Mouse (Mus musculus): ENCODE measurements around the gene Ppp2r5d. TPM values are rescaled to one million over a fixed set of nuclear protein-coding genes. Genes with fewer than 3 reads are reported as not detected.

Gene Ppp2r5d
- polyA plus RNA-seq, 1 experiment from 2014 or later: 105 TPM

- ATAC-seq (replicated peaks; ENCODE audit: low FRiP score): no peak
- peaks cover 23% of the 10 kb centered on the region for H3K36me3 ChIP-seq
- H3K9me3 ChIP-seq (replicated peaks): no peaks in the 10 kb centered on the region
- 82% methylated on average over 7 of the region's 7 CpGs for WGBS
- no peaks in the 10 kb centered on the region for H3K27me3 ChIP-seq
- H3K27ac ChIP-seq: no peak overlapping the region
- no peak overlapping the region for H3K9ac ChIP-seq
- H3K4me1 ChIP-seq: no peaks in the 10 kb centered on the region
- no peak overlapping the region for H3K4me2 ChIP-seq
- no peak overlapping the region for H3K4me3 ChIP-seq (replicated peaks)
These were observed 30.4 kb upstream of the Ppp2r5d start for GRCm38 (mm10) chr17:46735287-46735686.

- Histone ChIP-seq H3K9me3 (replicated peaks) (no peaks in the 10 kb centered on the region), H3K27me3 (peaks cover 5% of the 10 kb centered on the region), H3K27ac (no peak overlapping the region), H3K4me3 (replicated peaks) (no peak overlapping the region), H3K4me2 (no peak overlapping the region), H3K36me3 (peaks cover 23% of the 10 kb centered on the region), H3K9ac (no peak overlapping the region), H3K4me1 (peaks cover under 1% of the 10 kb centered on the region; the same call in 1 of the 2 replicates)
- no peak for ATAC-seq (replicated peaks; ENCODE audit: low FRiP score)
- WGBS: 98% methylated on average over 3 of the region's 3 CpGs
These were observed 29.1 kb upstream of the Ppp2r5d start for GRCm38 (mm10) chr17:46734055-46734454.

GRCm38 (mm10) chr17:46728904-46729318 lies 24.0 kb upstream of the Ppp2r5d start, which contains the start of gene Gnmt:
TSS of gene Gnmt (minus strand) at chr17:46729168.
- no peaks in the 10 kb centered on the region for H3K9me3 ChIP-seq (replicated peaks)
- WGBS: 15% methylated on average over 24 of the region's 24 CpGs
- peaks cover 7% of the 10 kb centered on the region for H3K4me1 ChIP-seq
- ATAC-seq (replicated peaks; ENCODE audit: low FRiP score): peak; percentile 62; the same call in 1 of the 2 replicates
- H3K36me3 ChIP-seq: peaks cover 24% of the 10 kb centered on the region
- H3K4me3 ChIP-seq (replicated peaks): peak within 1 kb of the TSS; percentile 20
- peaks cover 16% of the 10 kb centered on the region for H3K27me3 ChIP-seq
- no peak within 1 kb of the TSS for H3K27ac ChIP-seq
- peak within 1 kb of the TSS; percentile 52 for H3K4me2 ChIP-seq
- H3K9ac ChIP-seq: no peak within 1 kb of the TSS; the same call in 1 of the 2 replicates

GRCm38 (mm10) chr17:46728496-46728895 lies 23.6 kb upstream of the Ppp2r5d start:
- Histone ChIP-seq H3K36me3 (peaks cover 29% of the 10 kb centered on the region), H3K9ac (no peak overlapping the region), H3K9me3 (replicated peaks) (no peaks in the 10 kb centered on the region), H3K4me1 (peaks cover 7% of the 10 kb centered on the region), H3K27me3 (peaks cover 16% of the 10 kb centered on the region), H3K4me2 (peak overlapping the region; percentile 52), H3K4me3 (replicated peaks) (peak overlapping the region; percentile 20), H3K27ac (no peak overlapping the region)
- 45% methylated on average over 11 of the region's 11 CpGs for WGBS
- ATAC-seq (replicated peaks; ENCODE audit: low FRiP score): 0 out of 2 replicates have a peak, but pooled peaks have one; percentile 23

- Histone ChIP-seq H3K4me3 (replicated peaks) (no peak overlapping the region), H3K4me2 (no peak overlapping the region), H3K36me3 (peaks cover 33% of the 10 kb centered on the region), H3K9me3 (replicated peaks) (no peaks in the 10 kb centered on the region), H3K9ac (no peak overlapping the region), H3K4me1 (peaks cover 7% of the 10 kb centered on the region), H3K27me3 (peaks cover 16% of the 10 kb centered on the region), H3K27ac (no peak overlapping the region)
- 42% methylated on average over 6 of the region's 6 CpGs for WGBS
- no peak for ATAC-seq (replicated peaks; ENCODE audit: low FRiP score)
These were observed 23.1 kb upstream of the Ppp2r5d start for GRCm38 (mm10) chr17:46728021-46728420.

- peaks cover 7% of the 10 kb centered on the region for H3K4me1 ChIP-seq
- WGBS: 85% methylated on average over 11 of the region's 11 CpGs
- ATAC-seq (replicated peaks; ENCODE audit: low FRiP score): no peak
- H3K9ac ChIP-seq: no peak overlapping the region
- no peak overlapping the region for H3K4me3 ChIP-seq (replicated peaks)
- H3K9me3 ChIP-seq (replicated peaks): no peaks in the 10 kb centered on the region
- H3K27me3 ChIP-seq: peaks cover 16% of the 10 kb centered on the region
- peaks cover 39% of the 10 kb centered on the region for H3K36me3 ChIP-seq
- no peak overlapping the region for H3K27ac ChIP-seq
- H3K4me2 ChIP-seq: no peak overlapping the region
These were observed 22.4 kb upstream of the Ppp2r5d start for GRCm38 (mm10) chr17:46727271-46727670.

- no peak for ATAC-seq (replicated peaks; ENCODE audit: low FRiP score)
- H3K27ac ChIP-seq: no peak overlapping the region
- 92% methylated on average over 26 of the region's 26 CpGs for WGBS
These were observed 21.1 kb upstream of the Ppp2r5d start for GRCm38 (mm10) chr17:46725731-46726645.

GRCm38 (mm10) chr17:46725273-46725672 lies 20.4 kb upstream of the Ppp2r5d start:
- Histone ChIP-seq H3K9ac (0 out of 2 replicates have a peak overlapping the region, but pooled peaks have one; percentile 10), H3K36me3 (peaks cover 59% of the 10 kb centered on the region), H3K4me2 (no peak overlapping the region), H3K4me1 (peaks cover 7% of the 10 kb centered on the region), H3K27me3 (peaks cover 16% of the 10 kb centered on the region), H3K9me3 (replicated peaks) (no peaks in the 10 kb centered on the region), H3K27ac (no peak overlapping the region), H3K4me3 (replicated peaks) (no peak overlapping the region)
- ATAC-seq (replicated peaks; ENCODE audit: low FRiP score): peak; percentile 47; the same call in 1 of the 2 replicates
- WGBS: 47% methylated on average over 9 of the region's 9 CpGs

More at GRCm38 (mm10) chr17:46725731-46726645, 21.1 kb upstream of the Ppp2r5d start:
- Histone ChIP-seq H3K36me3 (peaks cover 52% of the 10 kb centered on the region), H3K9me3 (replicated peaks) (no peaks in the 10 kb centered on the region), H3K9ac (no peak overlapping the region), H3K4me2 (no peak overlapping the region), H3K27me3 (peaks cover 16% of the 10 kb centered on the region), H3K4me3 (replicated peaks) (no peak overlapping the region), H3K4me1 (peaks cover 7% of the 10 kb centered on the region)

DNA sequence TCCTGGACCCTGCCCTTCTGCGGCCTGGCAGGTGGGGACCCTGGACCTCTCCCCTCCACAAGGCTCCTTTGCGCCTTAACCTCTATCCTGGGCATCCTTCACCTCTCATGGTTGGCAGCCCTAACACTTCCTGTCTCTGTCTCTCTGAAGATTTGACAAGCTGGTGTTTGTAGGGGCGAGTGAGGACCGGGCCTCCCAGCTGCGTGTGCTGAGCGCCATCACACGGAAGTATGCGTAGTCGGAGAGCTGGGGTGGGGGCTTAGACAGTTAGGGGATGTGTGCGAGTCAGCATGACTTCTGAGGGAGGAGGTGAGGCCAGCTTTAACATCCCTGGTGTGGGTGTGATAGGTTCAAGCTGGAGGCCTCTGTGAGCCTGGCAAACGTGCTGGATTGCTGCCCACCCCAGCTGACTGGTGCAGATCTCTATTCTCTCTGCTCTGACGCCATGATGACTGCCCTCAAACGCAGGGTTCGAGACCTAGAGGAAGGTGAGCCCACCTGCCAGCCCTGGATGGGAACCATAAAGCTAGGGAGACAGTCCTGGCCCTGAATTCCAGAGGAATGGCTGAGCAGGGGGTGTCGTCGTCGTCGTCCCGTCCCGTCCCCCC lies 19.7 kb upstream of the Ppp2r5d start:
- no peak for ATAC-seq (replicated peaks; ENCODE audit: low FRiP score)
- no peak overlapping the region for H3K9ac ChIP-seq
- no peaks in the 10 kb centered on the region for H3K9me3 ChIP-seq (replicated peaks)
- 77% methylated on average over 20 of the region's 20 CpGs for WGBS
- H3K27ac ChIP-seq: no peak overlapping the region
- peaks cover 63% of the 10 kb centered on the region for H3K36me3 ChIP-seq
- peaks cover 7% of the 10 kb centered on the region for H3K4me1 ChIP-seq
- no peak overlapping the region for H3K4me2 ChIP-seq
- H3K4me3 ChIP-seq (replicated peaks): no peak overlapping the region
- peaks cover 16% of the 10 kb centered on the region for H3K27me3 ChIP-seq

GRCm38 (mm10) chr17:46721077-46721476 lies 16.2 kb upstream of the Ppp2r5d start:
- H3K27me3 ChIP-seq: no peaks in the 10 kb centered on the region

GRCm38 (mm10) chr17:46714756-46715481 lies 10.0 kb upstream of the Ppp2r5d start:
- 93% methylated on average over 11 of the region's 11 CpGs for WGBS

More at GRCm38 (mm10) chr17:46721077-46721476, 16.2 kb upstream of the Ppp2r5d start:
- no peaks in the 10 kb centered on the region for H3K4me1 ChIP-seq
- no peak overlapping the region for H3K4me2 ChIP-seq
- H3K4me3 ChIP-seq (replicated peaks): no peak overlapping the region
- peaks cover 84% of the 10 kb centered on the region for H3K36me3 ChIP-seq
- ATAC-seq (replicated peaks; ENCODE audit: low FRiP score): no peak
- 87% methylated on average over 7 of the region's 7 CpGs for WGBS
- no peak overlapping the region for H3K9ac ChIP-seq
- no peak overlapping the region for H3K27ac ChIP-seq
- H3K9me3 ChIP-seq (replicated peaks): no peaks in the 10 kb centered on the region

More at GRCm38 (mm10) chr17:46714756-46715481, 10.0 kb upstream of the Ppp2r5d start:
- Histone ChIP-seq H3K4me2 (no peak overlapping the region), H3K9me3 (replicated peaks) (no peaks in the 10 kb centered on the region), H3K27ac (no peak overlapping the region), H3K9ac (no peak overlapping the region), H3K27me3 (no peaks in the 10 kb centered on the region), H3K36me3 (peaks cover 50% of the 10 kb centered on the region), H3K4me3 (replicated peaks) (no peak overlapping the region), H3K4me1 (peaks cover 19% of the 10 kb centered on the region)
- ATAC-seq (replicated peaks; ENCODE audit: low FRiP score): no peak

Data from kidney, embryonic 15.5 days (tissue).